Mouse (Mus musculus): Measurements from ENCODE around the gene Rpa1.
"Not testable (repeated sequence)": the region's sequence is repeated elsewhere in the genome, so short reads cannot be mapped to it uniquely, and the experiment has no call there.

The Rpa1 gene

DNA sequence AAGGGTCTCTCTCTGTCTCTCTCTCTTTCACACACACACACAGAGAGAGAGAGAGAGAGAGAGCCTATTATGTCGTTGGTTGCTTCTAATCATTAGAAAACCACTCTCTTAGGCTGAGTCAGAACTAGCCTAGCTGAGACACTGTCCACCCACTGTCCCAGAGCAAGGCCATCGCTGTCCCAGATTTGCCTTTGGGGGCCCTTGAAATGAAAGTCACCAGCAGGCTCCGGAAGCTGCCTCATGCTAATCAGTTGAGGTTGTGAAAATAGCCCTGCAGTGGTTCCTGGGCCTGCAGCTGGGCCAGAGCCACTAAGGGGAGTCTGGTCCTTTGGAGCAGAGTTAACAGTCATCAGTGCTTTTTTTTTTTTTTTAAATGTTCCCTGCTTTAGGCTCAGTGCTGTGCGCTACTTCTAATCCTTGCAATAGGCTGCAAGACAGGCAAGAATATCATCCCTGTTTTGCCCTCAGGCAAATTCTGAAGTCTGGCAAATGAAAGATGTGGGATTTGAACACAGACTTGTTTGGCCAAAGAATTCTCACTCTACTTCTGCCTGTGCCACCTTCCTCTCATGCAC is 62.1 kb downstream of the Rpa1 start:
- no peak for DNase-seq (ENCODE audit: low spot score)

GRCm38 (mm10) chr11:75283784-75284183 is 64.3 kb downstream of the Rpa1 start:
- not testable (repeated sequence) for DNase-seq (ENCODE audit: low spot score)

- peak; percentile 70 for DNase-seq (ENCODE audit: low spot score)
Measured at GRCm38 (mm10) chr11:75282496-75283120, 65.5 kb downstream of the Rpa1 start.

DNA sequence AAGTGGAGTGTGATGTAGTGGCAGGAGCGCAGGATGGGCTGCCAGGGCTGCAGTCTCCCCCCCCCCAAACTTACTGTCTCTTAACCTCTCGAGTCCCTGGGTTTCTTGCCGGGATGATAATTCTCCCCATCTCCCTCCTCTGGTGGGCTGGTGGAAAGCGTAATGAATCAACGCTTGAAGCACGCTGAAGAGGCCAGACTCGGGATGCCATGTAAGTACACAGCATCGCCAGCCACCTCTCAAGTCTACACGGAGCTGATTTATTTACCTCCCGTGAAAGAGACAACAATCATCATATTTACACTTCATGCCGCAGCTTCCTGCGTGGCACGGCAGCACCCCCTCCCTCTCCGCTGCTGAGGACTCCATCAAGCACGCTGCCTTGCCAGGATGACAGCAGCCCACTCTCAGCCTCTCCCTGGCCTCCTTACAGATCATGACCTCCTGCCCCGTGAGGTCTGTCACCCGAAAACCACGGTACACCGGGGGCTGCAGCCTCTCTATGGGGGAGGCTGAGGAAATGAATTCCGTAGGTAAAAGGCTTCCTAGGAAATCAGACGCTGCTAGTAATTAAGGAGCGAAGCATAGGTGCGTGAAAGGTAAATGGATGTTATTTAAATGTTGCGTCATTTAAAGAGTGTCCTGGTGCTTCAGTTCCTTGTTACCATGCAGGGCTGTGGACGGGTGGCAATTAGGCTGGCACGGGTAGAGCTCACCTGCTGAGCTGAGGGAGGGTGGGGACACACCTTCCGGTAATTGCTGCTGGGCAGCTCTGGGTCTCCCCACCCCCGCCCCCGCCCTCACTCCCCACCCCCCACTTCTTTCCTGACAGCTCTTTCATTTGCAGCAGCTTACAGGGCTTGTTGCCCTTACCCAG is 66.5 kb downstream of the Rpa1 start:
- DNase-seq (ENCODE audit: low spot score) = no peak

DNA sequence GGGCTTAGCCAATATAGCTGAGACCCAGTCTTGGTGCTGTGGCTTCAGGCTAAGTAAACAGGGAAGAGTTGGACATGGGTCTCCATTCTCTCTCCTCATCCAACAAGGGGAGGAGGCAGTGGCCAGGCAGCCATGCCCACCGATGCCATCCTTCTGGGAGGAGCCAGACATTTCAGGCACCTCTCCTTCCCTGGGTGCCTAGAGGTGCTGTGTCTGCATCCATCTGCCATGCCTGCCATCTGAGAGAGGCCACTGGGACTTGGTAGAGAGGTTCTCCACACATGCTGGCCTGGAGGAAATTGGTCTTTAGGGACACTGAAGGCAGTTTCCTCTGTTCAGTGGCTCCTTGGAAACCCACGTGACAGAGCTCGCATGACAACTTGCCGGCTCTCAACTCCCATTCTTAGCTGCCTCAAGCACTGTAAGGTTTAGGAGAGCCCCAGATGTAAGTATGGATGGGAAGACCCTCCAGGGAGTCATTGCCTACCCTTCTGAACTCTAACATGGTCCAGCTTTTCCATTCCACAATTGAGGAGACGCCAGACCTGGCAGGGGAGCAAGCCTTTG is 67.6 kb downstream of the Rpa1 start:
- no peak for DNase-seq (ENCODE audit: low spot score)

DNA sequence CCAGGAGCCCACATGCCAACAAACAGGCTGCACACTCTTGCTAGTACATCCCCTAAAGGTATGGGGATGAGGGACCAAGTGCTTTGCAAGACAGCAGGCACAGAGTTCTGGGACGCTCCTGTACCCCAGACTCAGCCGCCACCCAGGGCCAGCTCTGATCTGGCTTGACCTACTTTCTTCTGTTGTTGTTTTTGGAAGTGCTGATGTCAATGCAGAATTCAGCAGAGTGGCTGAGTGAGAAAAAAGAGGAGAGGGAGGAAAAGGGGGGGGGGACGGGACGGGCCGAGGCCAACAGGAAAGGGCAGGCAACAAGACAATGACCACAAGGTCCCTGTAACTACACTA is 68.1 kb downstream of the Rpa1 start:
- DNase-seq (ENCODE audit: low spot score) = no peak

DNA sequence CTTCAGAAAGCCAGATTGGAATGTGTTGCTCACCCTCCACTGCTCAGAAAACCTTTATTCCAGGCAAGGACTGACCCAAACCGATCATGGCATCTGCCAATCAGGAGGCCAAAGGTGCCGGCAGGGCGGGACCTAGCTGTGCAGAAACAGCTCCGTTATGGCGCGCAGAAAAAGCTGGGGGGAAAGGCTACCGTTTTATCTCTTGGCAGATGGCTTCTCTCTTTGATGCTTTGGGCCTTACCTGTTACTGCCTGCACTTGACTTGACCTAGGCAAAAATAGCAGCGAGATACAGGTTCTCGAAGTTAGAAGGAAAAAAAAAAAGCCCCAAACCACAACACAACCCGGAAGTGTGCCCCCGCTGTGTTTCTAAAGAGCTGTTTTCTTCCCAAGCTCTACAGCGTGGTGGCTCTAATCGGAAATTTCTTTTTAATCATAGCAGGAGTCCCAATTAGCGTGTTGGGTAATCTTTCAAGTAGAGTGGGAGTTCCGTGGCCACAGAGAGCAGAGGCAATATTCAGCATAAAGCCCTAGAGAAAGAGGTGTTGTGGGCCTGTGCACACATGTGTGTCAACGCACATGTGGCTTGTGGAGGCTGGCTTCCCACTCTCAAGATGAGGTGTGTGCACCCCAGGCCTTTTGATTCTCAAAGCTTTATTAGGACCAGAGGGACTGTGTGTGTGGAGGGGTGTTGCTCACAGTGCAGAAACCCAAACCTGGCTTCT is 68.6 kb downstream of the Rpa1 start:
- DNase-seq (ENCODE audit: low spot score) = no peak

DNA sequence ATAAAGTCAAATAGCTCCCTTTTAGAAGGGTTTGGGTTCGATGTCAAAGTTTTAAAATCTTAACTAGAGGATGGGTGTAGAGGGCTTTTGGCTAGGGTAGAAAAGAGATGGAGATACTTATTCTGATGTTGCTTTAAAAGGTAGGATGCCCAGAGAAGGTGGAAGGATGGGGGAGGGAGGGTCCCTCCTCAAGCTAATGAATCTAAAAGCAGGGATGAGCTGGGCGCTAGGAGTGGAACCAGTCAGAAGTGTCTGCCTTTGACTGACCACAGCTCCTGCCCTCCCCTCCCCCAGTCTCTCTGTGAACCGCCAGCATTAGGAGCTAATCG is 69.1 kb downstream of the Rpa1 start:
- DNase-seq (ENCODE audit: low spot score) = no peak

DNA sequence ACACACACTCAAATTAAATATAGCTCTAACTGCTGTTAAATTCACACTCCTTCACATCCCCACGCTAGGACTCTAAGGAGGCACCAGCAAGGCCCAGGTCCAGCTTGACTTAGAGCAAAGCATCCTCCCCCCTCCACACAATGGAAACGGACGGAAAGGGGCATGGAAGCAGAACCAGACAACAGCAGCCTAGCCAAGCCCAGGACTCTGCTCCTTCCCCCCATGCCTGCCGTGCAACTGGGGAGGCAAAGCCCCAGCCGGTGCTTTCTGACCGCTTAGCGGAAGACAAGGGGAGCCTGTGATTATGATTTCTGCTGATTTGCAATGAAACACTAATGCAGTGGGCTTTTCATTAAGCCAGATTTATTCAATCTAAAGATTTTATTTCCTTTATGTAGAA is 70.0 kb downstream of the Rpa1 start:
- DNase-seq (ENCODE audit: low spot score) = no peak

DNA sequence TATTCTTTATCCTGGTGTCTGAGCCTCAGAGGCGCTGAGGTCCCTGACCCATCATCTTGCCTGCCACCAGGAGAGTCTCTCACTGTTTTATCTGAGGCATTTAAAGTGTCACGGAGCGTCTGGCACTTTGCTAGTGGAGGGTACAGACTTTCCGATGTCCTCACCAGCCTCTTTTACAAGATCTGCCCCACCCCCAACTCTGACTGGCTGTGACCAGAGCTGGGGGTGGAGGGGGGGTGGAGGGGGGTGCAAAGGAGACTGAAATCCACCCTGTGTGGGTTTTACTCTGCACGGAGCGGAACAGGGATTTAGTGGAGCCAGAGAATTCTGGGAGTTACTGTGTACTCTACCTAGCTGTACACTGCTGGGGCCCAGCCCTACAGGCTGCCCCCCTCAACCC is 73.1 kb downstream of the Rpa1 start:
- no peak for DNase-seq (ENCODE audit: low spot score)

DNA sequence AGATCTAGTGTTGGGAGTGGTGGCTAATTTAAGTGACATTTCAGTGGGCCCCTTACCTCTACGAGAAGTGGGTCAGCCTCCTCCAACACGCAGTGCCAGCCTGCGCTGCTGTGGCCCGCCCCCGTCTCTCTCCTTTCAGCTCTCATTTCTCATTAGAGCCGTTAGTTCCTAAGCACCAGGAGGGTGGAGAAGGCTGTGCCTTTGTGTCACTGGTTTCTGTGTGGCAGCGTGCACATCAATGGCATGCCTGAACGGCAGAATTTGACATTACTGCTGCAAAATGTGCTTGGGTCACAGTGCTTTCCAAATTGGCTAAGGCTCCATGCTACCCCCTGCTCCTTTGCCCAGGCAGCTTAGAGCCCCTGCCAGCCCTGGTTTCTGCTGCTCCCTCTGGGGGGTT is 74.7 kb downstream of the Rpa1 start:
- DNase-seq (ENCODE audit: low spot score) = no peak

- DNase-seq (ENCODE audit: low spot score) = no peak
Measured at GRCm38 (mm10) chr11:75270985-75271434, 77.1 kb downstream of the Rpa1 start.

- no peak for DNase-seq (ENCODE audit: low spot score)
Measured at GRCm38 (mm10) chr11:75270276-75270984, 77.7 kb downstream of the Rpa1 start.

GRCm38 (mm10) chr11:75269213-75269612 is 78.9 kb downstream of the Rpa1 start:
- no peak for DNase-seq (ENCODE audit: low spot score)

DNA sequence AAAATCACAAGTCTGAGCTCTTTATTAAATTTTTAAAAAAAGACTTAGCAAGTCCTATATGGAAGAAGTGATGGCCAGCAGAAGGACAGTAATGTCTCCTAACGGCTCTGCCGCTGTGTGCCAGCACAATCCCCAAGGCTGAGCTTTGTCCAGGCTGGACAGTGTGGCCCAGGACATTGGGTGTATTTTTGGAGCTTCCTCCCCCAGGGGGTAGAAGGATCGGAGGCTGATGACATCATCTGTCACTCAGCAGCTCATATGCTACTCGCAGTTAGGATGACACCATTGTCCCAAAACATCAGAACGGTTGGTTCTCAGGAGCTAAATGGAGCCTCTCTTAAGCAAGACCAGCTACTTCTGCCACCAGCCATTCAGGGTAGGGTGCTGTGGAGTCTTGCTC is 79.6 kb downstream of the Rpa1 start:
- no peak for DNase-seq (ENCODE audit: low spot score)

- DNase-seq (ENCODE audit: low spot score) = no peak
Measured at GRCm38 (mm10) chr11:75267826-75268281, 80.3 kb downstream of the Rpa1 start.

- DNase-seq (ENCODE audit: low spot score) = no peak
Measured at GRCm38 (mm10) chr11:75265545-75265944, 82.6 kb downstream of the Rpa1 start.

GRCm38 (mm10) chr11:75264550-75264949 is 83.6 kb downstream of the Rpa1 start:
- DNase-seq (ENCODE audit: low spot score) = no peak

- no peak for DNase-seq (ENCODE audit: low spot score)
Measured at GRCm38 (mm10) chr11:75263964-75264312, 84.2 kb downstream of the Rpa1 start.

DNA sequence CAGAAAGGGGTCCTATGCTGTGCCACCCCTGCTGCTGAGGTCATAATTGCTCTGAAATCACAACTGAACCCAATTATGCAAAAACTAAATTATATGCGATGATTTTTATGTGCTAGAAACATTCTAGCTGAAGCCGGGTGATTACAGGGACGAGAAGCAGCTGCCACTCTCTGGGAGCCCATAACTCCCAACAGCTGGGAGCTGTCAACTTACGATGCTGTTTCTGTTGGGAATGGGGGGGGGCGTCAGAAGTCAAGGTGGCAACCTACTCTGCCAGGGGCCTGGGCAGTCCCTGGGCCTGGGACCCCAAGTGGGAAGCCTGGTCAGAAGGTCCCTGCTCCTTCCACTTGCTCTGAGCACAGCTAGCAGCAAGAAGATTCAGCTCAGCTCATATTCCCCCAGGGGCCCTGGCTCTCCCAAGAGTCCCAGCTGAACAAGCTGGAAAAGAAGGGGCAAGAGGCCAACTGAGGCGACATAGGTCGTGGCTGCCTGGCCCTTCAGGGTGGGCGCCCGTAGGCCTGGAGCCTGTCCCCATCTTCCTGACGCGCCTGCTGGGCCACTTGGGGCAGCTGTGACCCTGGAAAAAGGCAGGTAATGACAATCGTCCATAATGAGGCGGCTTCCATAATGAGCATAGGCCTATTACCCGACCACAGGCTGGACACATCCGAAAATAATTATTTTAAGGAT is 84.7 kb downstream of the Rpa1 start:
- DNase-seq (ENCODE audit: low spot score) = no peak

DNA sequence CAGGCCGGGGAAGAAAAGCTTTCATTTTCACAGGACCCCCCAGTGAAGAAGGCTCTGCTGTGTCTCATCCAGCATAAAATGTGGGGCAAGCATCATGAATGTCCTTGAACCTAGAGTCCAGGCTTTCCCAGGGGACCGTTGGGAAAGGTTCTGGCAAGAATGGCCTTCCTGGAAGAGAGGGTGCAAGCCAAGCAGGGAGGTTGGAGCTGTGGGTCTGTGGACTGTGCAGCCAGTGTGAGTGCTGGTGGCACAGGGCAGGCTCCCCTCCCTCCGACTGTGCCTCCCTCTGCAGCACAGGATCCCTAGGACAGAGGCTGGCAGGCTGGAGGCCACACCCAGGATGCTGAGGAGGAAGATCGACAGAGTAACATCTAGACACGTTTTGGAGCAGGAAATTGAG is 85.3 kb downstream of the Rpa1 start:
- no peak for DNase-seq (ENCODE audit: low spot score)
